Mouse (Mus musculus) retina, postnatal 7 days (tissue): Measurements from ENCODE around the gene Rsbn1l.

Source experiments
- DNase-seq: peaks from one replicate; pipeline ENCODE4 v3.0.0-alpha.2; 2012; ENCODE audit warnings: low read depth, low spot score

Gene Rsbn1l

GRCm38 (mm10) chr5:20904647-20905046, 51.6 kb downstream of the Rsbn1l start:
- no peak for DNase-seq

GRCm38 (mm10) chr5:20897446-20898167, 58.6 kb downstream of the Rsbn1l start:
- DNase-seq = no peak

GRCm38 (mm10) chr5:20884036-20884620, 72.1 kb downstream of the Rsbn1l start:
- no peak for DNase-seq

- peak; percentile 98 for DNase-seq
These were observed 74.0 kb downstream of the Rsbn1l start, which contains the start of the genes Phtf2 and Tmem60 for GRCm38 (mm10) chr5:20881915-20882800. TSS of gene Phtf2 (minus strand) at chr5:20882124. TSS of gene Tmem60 (plus strand) at chr5:20882191.

GRCm38 (mm10) chr5:20880797-20881775, 75.1 kb downstream of the Rsbn1l start:
- peak; percentile 46 for DNase-seq

- DNase-seq = no peak
These were observed 75.8 kb downstream of the Rsbn1l start for GRCm38 (mm10) chr5:20880386-20880785.

- DNase-seq = no peak
These were observed 79.2 kb downstream of the Rsbn1l start for GRCm38 (mm10) chr5:20876934-20877426.

GRCm38 (mm10) chr5:20873146-20873545, 83.1 kb downstream of the Rsbn1l start:
- no peak for DNase-seq

GRCm38 (mm10) chr5:20865193-20865755, 90.9 kb downstream of the Rsbn1l start:
- DNase-seq = no peak

GRCm38 (mm10) chr5:20864216-20864969, 91.8 kb downstream of the Rsbn1l start:
- no peak for DNase-seq

- DNase-seq = no peak
These were observed 94.3 kb downstream of the Rsbn1l start for GRCm38 (mm10) chr5:20861901-20862300.

GRCm38 (mm10) chr5:20860565-20860964, 95.6 kb downstream of the Rsbn1l start:
- no peak for DNase-seq

GRCm38 (mm10) chr5:20858404-20858803, 97.8 kb downstream of the Rsbn1l start:
- DNase-seq = no peak

GRCm38 (mm10) chr5:20855066-20855465, 101.1 kb downstream of the Rsbn1l start:
- no peak for DNase-seq

- no peak for DNase-seq
These were observed 109.2 kb downstream of the Rsbn1l start for GRCm38 (mm10) chr5:20847010-20847409.

- no peak for DNase-seq
These were observed 112.4 kb downstream of the Rsbn1l start for GRCm38 (mm10) chr5:20843816-20844215.

GRCm38 (mm10) chr5:20843405-20843804, 112.8 kb downstream of the Rsbn1l start:
- no peak for DNase-seq
